Mouse (Mus musculus) hindbrain, embryonic 11.5 days (tissue): Measurements from ENCODE around the gene Limch1. TPM values are rescaled to one million over a fixed set of nuclear protein-coding genes. Genes with fewer than 3 reads are reported as not detected.

Experiments used
- ATAC-seq: fragments of 200-750 bp; cut with Nextera tagmentation; 2 replicates; pipeline ENCODE4 v1.8.0; 2017; ENCODE audit warnings: mild to moderate bottlenecking, moderate TSS enrichment, moderate library complexity; ENCODE audit not compliant: low FRiP score
- DNase-seq: peaks from one replicate; pipeline ENCODE4 v3.0.0-alpha.2; 2015; ENCODE audit warnings: low spot score
- H3K27ac ChIP-seq: fragments of 300-500 bp; sonication (generic); 2 replicates; pipeline ENCODE4 v1.5.1; 2014; ENCODE audit warnings: mild to moderate bottlenecking, low read depth, low read length
- H3K27me3 ChIP-seq: fragments of 300-500 bp; sonication (generic); 2 replicates; pipeline ENCODE4 v1.6.1; 2014; ENCODE audit warnings: mild to moderate bottlenecking, low read length, moderate library complexity, mixed read lengths; ENCODE audit not compliant: control insufficient read depth, insufficient read depth
- H3K36me3 ChIP-seq: fragments of 300-500 bp; sonication (generic); 2 replicates; pipeline ENCODE4 v1.6.1; 2014; ENCODE audit warnings: mild to moderate bottlenecking, low read length, moderate library complexity, mixed read lengths; ENCODE audit not compliant: control insufficient read depth, insufficient read depth
- H3K4me1 ChIP-seq: fragments of 300-500 bp; sonication (generic); replicated peaks from 2 replicates; pipeline ENCODE4 v1.6.1; 2014; ENCODE audit warnings: low read length, mixed read lengths; ENCODE audit not compliant: control insufficient read depth, insufficient read depth
- H3K4me2 ChIP-seq: fragments of 300-500 bp; sonication (generic); replicated peaks from 2 replicates; pipeline ENCODE4 v1.6.1; 2014; ENCODE audit warnings: mild to moderate bottlenecking, low read depth, low read length
- H3K4me3 ChIP-seq: fragments of 300-500 bp; sonication (generic); 2 replicates; pipeline ENCODE4 v1.5.1; 2014; ENCODE audit warnings: low read depth, low read length
- H3K9ac ChIP-seq: fragments of 300-500 bp; sonication (generic); 2 replicates; pipeline ENCODE4 v1.6.1; 2014; ENCODE audit warnings: low read depth, low read length
- H3K9me3 ChIP-seq: fragments of 300-500 bp; sonication (generic); 2 replicates; pipeline ENCODE4 v1.6.1; 2016; ENCODE audit warnings: low read length; ENCODE audit not compliant: control insufficient read depth
- whole genome bisulfite sequencing: fragments of 180-500 bp; shearing (Covaris S2); extraction: QIAGEN DNeasy Blood & Tissue Kit; methylation state at CpG from one replicate; pipeline ENCODE4 v1.1.7; 2014; 5-methylcytosine and 5-hydroxymethylcytosine counted together
- polyA plus RNA-seq: library from polyadenylated mRNA; unstranded; fragments of >200 nt; fragmentation: Nextera tagmentation; extraction: Ambion mirVana; gene quantifications from 2 replicates; pipeline ENCODE4 v1.2.1, GENCODE M21; 2014

The Limch1 gene
- polyA plus RNA-seq, 1 experiment from 2014 or later: 81.7 TPM

- ATAC-seq (no peak), DNase-seq (no peak)
- Histone ChIP-seq H3K36me3 (no peaks in the 10 kb centered on the region), H3K9ac (no peak overlapping the region), H3K27ac (no peak overlapping the region), H3K4me1 (no peaks in the 10 kb centered on the region), H3K27me3 (no peaks in the 10 kb centered on the region), H3K9me3 (no peaks in the 10 kb centered on the region), H3K4me3 (no peak overlapping the region), H3K4me2 (no peak overlapping the region)
- WGBS: 85% methylated on average over 9 of the region's 9 CpGs
Measured at GRCm38 (mm10) chr5:66895440-66896120, 150.0 kb downstream of the Limch1 start.

- DNase-seq: no peak
- no peak overlapping the region for H3K9ac ChIP-seq
- H3K4me1 ChIP-seq: no peaks in the 10 kb centered on the region
- no peak overlapping the region for H3K4me2 ChIP-seq
- WGBS: 90% methylated on average over 5 of the region's 5 CpGs
- no peak overlapping the region for H3K4me3 ChIP-seq
- no peaks in the 10 kb centered on the region for H3K27me3 ChIP-seq
- no peak overlapping the region for H3K27ac ChIP-seq
- H3K36me3 ChIP-seq: no peaks in the 10 kb centered on the region
- no peak for ATAC-seq
- H3K9me3 ChIP-seq: no peaks in the 10 kb centered on the region
Measured at GRCm38 (mm10) chr5:66897584-66897983, 152.0 kb downstream of the Limch1 start.

DNA sequence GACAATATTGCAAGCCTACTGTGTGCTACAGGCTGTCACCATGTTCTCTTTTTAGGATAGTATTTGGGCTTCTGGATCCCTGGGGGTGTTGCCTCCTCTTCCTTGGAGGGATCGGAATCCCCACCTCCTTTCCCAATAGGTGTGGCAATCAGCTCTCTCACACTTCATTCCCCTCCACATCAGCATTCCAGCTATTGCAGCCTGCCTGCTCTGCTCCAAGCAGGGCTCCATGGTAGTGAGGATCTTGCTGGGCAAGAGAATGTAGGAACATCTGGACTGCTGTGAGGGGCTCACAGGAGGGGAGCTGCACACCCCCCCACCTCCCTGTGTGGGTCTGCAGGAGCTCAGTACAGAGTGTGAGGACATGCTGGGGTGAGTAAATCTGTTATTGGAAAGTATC lies 152.6 kb downstream of the Limch1 start:
- Histone ChIP-seq H3K36me3 (no peaks in the 10 kb centered on the region), H3K4me2 (no peak overlapping the region), H3K27me3 (no peaks in the 10 kb centered on the region), H3K4me3 (no peak overlapping the region), H3K27ac (no peak overlapping the region), H3K9me3 (no peaks in the 10 kb centered on the region), H3K9ac (no peak overlapping the region), H3K4me1 (no peaks in the 10 kb centered on the region)
- WGBS: 70% methylated on average over 1 of the region's 1 CpGs
- DNase-seq (no peak), ATAC-seq (no peak)

- no peak overlapping the region for H3K27ac ChIP-seq
- WGBS: 91% methylated on average over 9 of the region's 9 CpGs
- no peak for DNase-seq
- no peaks in the 10 kb centered on the region for H3K27me3 ChIP-seq
- no peak overlapping the region for H3K4me3 ChIP-seq
- no peaks in the 10 kb centered on the region for H3K36me3 ChIP-seq
- no peak overlapping the region for H3K4me2 ChIP-seq
- no peaks in the 10 kb centered on the region for H3K9me3 ChIP-seq
- no peak for ATAC-seq
- H3K9ac ChIP-seq: no peak overlapping the region
- no peaks in the 10 kb centered on the region for H3K4me1 ChIP-seq
Measured at GRCm38 (mm10) chr5:66898811-66899430, 153.3 kb downstream of the Limch1 start.

DNA sequence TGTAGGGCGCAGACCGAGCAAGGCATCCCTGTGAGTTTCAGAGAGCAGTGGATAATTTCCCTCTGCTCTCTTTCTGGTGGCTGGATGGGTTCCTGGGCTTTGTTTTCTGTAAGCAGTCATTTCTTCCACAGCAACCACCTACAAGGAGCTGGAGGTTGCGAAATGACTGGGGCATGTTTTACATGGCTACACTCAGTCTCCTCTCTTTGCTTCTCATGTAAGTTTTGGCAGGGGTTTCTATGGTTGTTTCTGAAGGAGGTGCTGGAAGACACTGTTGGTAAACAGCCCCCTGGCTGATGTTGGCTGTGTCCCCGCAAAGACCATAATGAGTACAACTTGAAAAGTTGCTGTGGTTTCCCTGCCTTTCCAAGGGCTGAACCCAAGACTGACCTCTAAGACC lies 155.5 kb downstream of the Limch1 start:
- no peaks in the 10 kb centered on the region for H3K9me3 ChIP-seq
- H3K4me1 ChIP-seq: no peaks in the 10 kb centered on the region
- no peaks in the 10 kb centered on the region for H3K27me3 ChIP-seq
- H3K27ac ChIP-seq: no peak overlapping the region
- no peak overlapping the region for H3K4me3 ChIP-seq
- no peak for ATAC-seq
- no peak for DNase-seq
- H3K36me3 ChIP-seq: no peaks in the 10 kb centered on the region
- no peak overlapping the region for H3K4me2 ChIP-seq
- H3K9ac ChIP-seq: no peak overlapping the region
- WGBS: 95% methylated on average over 4 of the region's 4 CpGs

DNA sequence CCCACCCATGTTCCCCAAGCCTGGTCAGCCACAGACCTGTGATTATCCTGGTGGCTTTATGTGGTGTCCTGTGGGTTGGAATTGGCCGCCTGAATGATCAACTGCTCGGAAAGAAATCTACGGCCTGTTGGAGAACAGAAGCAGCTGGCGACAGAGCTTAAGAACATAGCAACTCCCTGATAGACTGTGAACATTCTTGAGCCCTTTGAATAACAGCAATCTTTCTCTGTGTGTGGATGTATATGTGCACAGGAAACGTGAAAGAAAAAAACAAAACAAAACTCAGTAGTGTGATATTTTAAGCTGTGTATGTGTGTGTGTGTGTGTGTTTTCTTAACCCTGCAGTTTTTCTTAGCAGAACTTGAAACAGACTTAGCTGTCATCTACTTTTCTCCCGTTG lies 159.2 kb downstream of the Limch1 start:
- WGBS: 74% methylated on average over 6 of the region's 6 CpGs
- H3K4me1 ChIP-seq: no peaks in the 10 kb centered on the region
- H3K9ac ChIP-seq: no peak overlapping the region
- no peaks in the 10 kb centered on the region for H3K36me3 ChIP-seq
- no peak overlapping the region for H3K4me3 ChIP-seq
- H3K9me3 ChIP-seq: no peaks in the 10 kb centered on the region
- ATAC-seq (no peak), DNase-seq (no peak)
- H3K27me3 ChIP-seq: no peaks in the 10 kb centered on the region
- no peak overlapping the region for H3K27ac ChIP-seq
- H3K4me2 ChIP-seq: no peak overlapping the region

DNA sequence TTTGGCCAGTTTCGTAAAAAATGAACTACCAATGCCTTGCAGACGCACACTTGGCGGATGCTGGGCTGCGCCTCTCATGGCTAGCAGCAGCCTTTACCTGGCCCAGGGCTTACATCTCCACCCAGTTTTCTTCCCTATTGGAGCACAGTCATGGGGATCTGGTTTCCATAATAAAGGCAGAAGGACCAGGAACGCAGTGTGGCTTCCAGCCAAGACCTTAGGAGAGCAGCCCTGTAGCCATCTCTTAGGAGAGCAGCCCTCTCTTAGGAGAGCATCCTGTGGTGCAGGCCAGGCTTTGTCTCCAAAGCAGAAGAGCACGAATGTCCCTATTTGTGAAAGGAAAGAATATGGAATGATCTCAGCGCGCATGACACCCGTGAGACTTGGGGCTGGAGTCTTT lies 163.3 kb downstream of the Limch1 start:
- Histone ChIP-seq H3K36me3 (no peaks in the 10 kb centered on the region), H3K9ac (no peak overlapping the region), H3K9me3 (no peaks in the 10 kb centered on the region), H3K27me3 (no peaks in the 10 kb centered on the region), H3K4me2 (no peak overlapping the region), H3K27ac (no peak overlapping the region), H3K4me3 (no peak overlapping the region), H3K4me1 (no peaks in the 10 kb centered on the region)
- 87% methylated on average over 9 of the region's 9 CpGs for WGBS
- no peak for DNase-seq
- no peak for ATAC-seq

DNA sequence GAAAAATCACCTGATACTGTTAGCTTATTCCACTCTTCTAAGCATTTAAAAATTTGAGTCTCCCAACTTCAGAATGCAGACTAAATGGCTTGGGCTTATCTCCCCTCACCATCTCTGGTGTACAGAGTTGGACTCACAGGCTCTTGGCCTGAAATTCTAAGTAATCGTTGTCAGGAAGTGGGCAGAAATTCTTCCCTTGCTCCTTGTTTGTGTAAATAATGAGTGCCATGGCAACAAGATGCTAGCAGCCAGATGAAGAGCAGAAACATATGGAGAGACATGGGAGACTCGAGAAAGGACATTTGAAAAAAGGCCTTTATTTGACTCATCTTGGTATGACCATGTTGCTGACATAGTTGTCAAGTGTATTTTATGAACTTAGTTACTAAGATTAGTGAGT lies 164.3 kb downstream of the Limch1 start:
- 62% methylated on average over 2 of the region's 2 CpGs for WGBS
- H3K27me3 ChIP-seq: no peaks in the 10 kb centered on the region
- ATAC-seq: no peak

DNA sequence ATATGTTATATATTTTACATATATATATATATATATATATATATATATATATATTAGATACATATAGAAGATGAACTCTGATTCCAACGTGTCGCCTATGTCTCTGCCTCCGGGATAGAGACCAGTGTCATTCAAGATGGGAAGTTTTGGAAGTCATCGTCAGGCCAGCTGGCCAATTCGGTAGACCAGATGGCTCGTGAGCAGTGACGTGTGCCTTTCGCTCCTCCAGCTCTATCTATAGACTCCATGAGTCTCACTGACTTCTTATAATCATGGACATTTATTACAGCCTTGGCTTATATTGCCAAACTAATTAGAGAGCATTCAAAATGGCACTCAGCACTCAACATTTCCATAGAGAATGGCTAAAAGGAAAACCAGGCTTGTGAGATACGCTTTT lies 165.0 kb downstream of the Limch1 start:
- Histone ChIP-seq H3K4me3 (no peak overlapping the region), H3K27ac (no peak overlapping the region), H3K4me2 (no peak overlapping the region), H3K36me3 (no peaks in the 10 kb centered on the region), H3K27me3 (no peaks in the 10 kb centered on the region), H3K9ac (no peak overlapping the region), H3K9me3 (no peaks in the 10 kb centered on the region), H3K4me1 (no peaks in the 10 kb centered on the region)
- no peak for ATAC-seq
- 97% methylated on average over 9 of the region's 9 CpGs for WGBS
- no peak for DNase-seq

More for the DNA sequence above, 164.3 kb downstream of the Limch1 start:
- Histone ChIP-seq H3K4me2 (no peak overlapping the region), H3K27ac (no peak overlapping the region), H3K9me3 (no peaks in the 10 kb centered on the region), H3K9ac (no peak overlapping the region), H3K4me1 (no peaks in the 10 kb centered on the region), H3K36me3 (no peaks in the 10 kb centered on the region), H3K4me3 (no peak overlapping the region)
- DNase-seq: no peak
